Comparison of ENCODE assay signal across 23 mouse cellular contexts in genomic region chr14:7200070-7200469, GRCm38 (mm10). TPM values are rescaled to one million over a fixed set of nuclear protein-coding genes. Genes with fewer than 3 reads are reported as not detected.
DNase-seq lines count a peak whose midpoint lies in the region; TF ChIP-seq lines count a peak whose summit lies in the region.
"Not testable (repeated sequence)": the region's sequence is repeated elsewhere in the genome, so short reads cannot be mapped to it uniquely, and the experiment has no call there.
"Had no signal": no experiment of that assay in that cellular context is flagged by ENCODE, and none has a peak within 500 bp of the region (broad histone marks: within the 10 kb centered on the region; RNA-seq: fewer than 3 reads in every experiment).

No protein-coding gene starts in this region.

- not testable (repeated sequence) for TF ChIP-seq CTCF in heart, adult 2 months (IDR thresholded peaks at IDR 0.05)

- not testable (repeated sequence) for H3K27ac ChIP-seq in heart, adult 2 months

- not testable (repeated sequence) for H3K27me3 ChIP-seq in heart, adult 2 months (ENCODE audit: control insufficient read depth, insufficient read depth, low read length)

- intact Hi-C loops in heart, adult 2 months (cut with DNase I); left cerebral cortex, postnatal 25 days (cut with DNase I): not testable (repeated sequence)

- TF ChIP-seq EP300 in heart, adult 2 months (IDR thresholded peaks at IDR 0.05; ENCODE audit: insufficient read depth, low read depth, low read length) = not testable (repeated sequence)

- H3K79me2 ChIP-seq in heart, adult 2 months (replicated peaks; ENCODE audit: control insufficient read depth, insufficient read depth, low read length) = not testable (repeated sequence)

- WGBS in heart, adult 2 months = 39% methylated on average over 2 of the region's 3 CpGs

- DNase-seq in cerebellum, adult 9-11 months = peak; percentile 1
- DNase-seq in gastrocnemius, adult 8-10 months (ENCODE audit: low spot score in 2 of 2) = peak; percentile 2 to 4
- DNase-seq in heart, adult 2 months = peak; percentile 14 to 22
- peak; percentile 3 for DNase-seq in kidney, adult 11 months
- DNase-seq in layer of hippocampus, adult 18-20 months (ENCODE audit: low spot score in 2 of 2) = peak; percentile 1 to 3
- peak; percentile 5 to 30 for DNase-seq in left cerebral cortex, postnatal 25 days (ENCODE audit: low spot score in 2 of 2)
- peak; percentile 0 to 1 for DNase-seq in right cerebral cortex, postnatal 36 days (ENCODE audit: low spot score in 2 of 2)
- peak; percentile 0 for DNase-seq in urinary bladder, postnatal 36 days (ENCODE audit: low spot score in 2 of 2)

- not testable (repeated sequence) for TF ChIP-seq POLR2A in heart, adult 2 months (IDR thresholded peaks at IDR 0.05; ENCODE audit: insufficient read depth, low read depth, low read length)

- H3K9ac ChIP-seq in heart, adult 2 months (ENCODE audit: low read depth, low read length) = not testable (repeated sequence)

- not testable (repeated sequence) for H3K4me1 ChIP-seq in heart, adult 2 months (ENCODE audit: control insufficient read depth, insufficient read depth, low read length)

- H3K36me3 ChIP-seq in heart, adult 2 months (ENCODE audit: control insufficient read depth, insufficient read depth, low read length) = not testable (repeated sequence)

- H3K4me3 ChIP-seq in heart, adult 2 months = not testable (repeated sequence)

RNA-seq across cellular contexts. Expression of gene Gm16434, which starts 5.7 kb away (rescaled TPM):
- total RNA-seq in gastrocnemius, adult 8-10 months (2022) = not detected
- not detected for total RNA-seq in heart, adult 2 months (2021)
- polyA plus RNA-seq in heart, adult 2 months (2012; rRNA removed) = not detected in 2 replicates
- not detected for total RNA-seq in layer of hippocampus, adult 18-20 months (2021)
- total RNA-seq in left cerebral cortex, postnatal 25 days (2021) = not detected
- total RNA-seq: adrenal gland, adult 18-20 months; G1E; megakaryocyte, adult 5-6 weeks had no signal
- polyA plus RNA-seq: forebrain, embryonic 11.5 days; G1E; heart, embryonic 14.5 days; hindbrain, embryonic 13.5 days; intestine, embryonic 14.5 days; kidney, postnatal 0 days; limb, embryonic 13.5 days; liver, embryonic 14.5 days; lung, embryonic 16.5 days; midbrain, embryonic 14.5 days; myocyte; neural tube, embryonic 15.5 days; stomach, embryonic 15.5 days had no signal

RNA-seq across cellular contexts. Expression of gene Gm3512, which starts 25.7 kb away (rescaled TPM):
- not detected for total RNA-seq in gastrocnemius, adult 8-10 months (2022)
- under 1 TPM in 1 of 2 experiments, not detected in 1; 0.11 TPM for total RNA-seq in heart, adult 2 months (2021)
- polyA plus RNA-seq in heart, adult 2 months (2012; rRNA removed) = 0.21 TPM in 1 of 2 replicates, not detected in the other
- total RNA-seq in layer of hippocampus, adult 18-20 months (2021) = 1 to 10 TPM in 1 of 2 experiments, under 1 TPM in 1; 0.79 to 1.9 TPM
- 1 to 10 TPM; 1.5 TPM for total RNA-seq in left cerebral cortex, postnatal 25 days (2021)
- total RNA-seq: G1E had no signal
- polyA plus RNA-seq: G1E, myocyte had no signal
